Mouse (Mus musculus) heart, postnatal 10 days (tissue): ENCODE measurements around the gene Defa28. TPM values are rescaled to one million over a fixed set of nuclear protein-coding genes. Genes with fewer than 3 reads are reported as not detected.
"Not testable (repeated sequence)": the region's sequence is repeated elsewhere in the genome, so short reads cannot be mapped to it uniquely, and the experiment has no call there.

Experiments used
- DNase-seq, 2 experiments: peaks; one replicate each; pipeline ENCODE4 v3.0.0; 2021
- intact Hi-C: fragments of 180-260 bp; cut with DNase I; formaldehyde crosslinking; loops from one replicate; pipeline ENCODE4 v1.15.1; 2025
- total RNA-seq, 2 experiments: library from RNA; stranded (reverse); gene quantifications; 2 replicates each; pipeline ENCODE4 v1.2.3; 2021

Defa28 gene
- not detected for total RNA-seq

DNA sequence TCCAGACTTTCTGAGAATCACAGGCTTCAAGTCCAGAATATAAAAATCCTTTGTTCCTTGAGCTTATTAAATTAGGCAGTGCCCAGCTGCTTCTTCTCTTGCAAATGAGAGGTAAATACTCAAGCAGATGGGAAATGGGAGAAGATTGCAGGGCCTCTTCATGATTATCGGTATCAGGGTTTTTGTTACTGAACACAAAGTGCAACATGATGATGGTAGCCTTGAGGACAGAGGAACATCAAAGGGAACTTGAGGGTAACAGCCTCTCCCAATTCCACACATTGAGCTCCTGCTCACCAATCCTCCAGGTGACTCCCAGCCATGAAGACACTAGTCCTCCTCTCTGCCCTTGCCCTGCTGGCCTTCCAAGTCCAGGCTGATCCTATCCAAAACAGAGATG lies at the start of gene Defa28:
Gene Defa28, plus strand, starts transcription at position 301 of the 400 bp plus-strand sequence.
- DNase-seq, intact Hi-C loops: not testable (repeated sequence)

- intact Hi-C loops, result not testable (repeated sequence)
These were observed 17.7 kb upstream of the Defa28 start, which contains the start of gene Defa37 for GRCm38 (mm10) chr8:21565086-21565485. Gene Defa37 (plus strand): TSS chr8:21565386.

GRCm38 (mm10) chr8:21594408-21594807 lies 11.6 kb downstream of the Defa28 start, which contains the start of gene Gm7861:
Gene Gm7861 (minus strand): TSS chr8:21594508.
- intact Hi-C loops, DNase-seq: not testable (repeated sequence)

More at GRCm38 (mm10) chr8:21565086-21565485, 17.7 kb upstream of the Defa28 start, which contains the start of gene Defa37:
- DNase-seq, result not testable (repeated sequence)

DNA sequence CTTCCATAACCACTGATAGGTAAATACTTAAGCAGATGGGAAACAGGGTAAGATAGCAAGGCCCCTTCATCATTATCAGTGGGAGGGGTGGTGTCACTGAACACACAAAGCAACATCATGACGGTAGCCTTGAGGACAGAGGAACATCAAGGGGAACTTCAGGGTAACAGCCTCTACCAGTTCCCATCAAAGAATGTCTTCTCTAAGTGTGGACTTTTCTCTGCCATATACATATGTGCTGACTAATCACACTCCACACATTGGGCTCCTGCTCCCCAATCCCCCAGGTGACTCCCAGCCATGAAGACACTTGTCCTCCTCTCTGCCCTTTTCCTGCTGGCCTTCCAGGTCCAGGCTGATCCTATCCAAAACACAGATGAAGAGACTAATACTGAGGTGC lies 35.1 kb downstream of the Defa28 start, which contains the start of gene Defa26:
Gene Defa26, plus strand, starts transcription at position 301 of the 400 bp plus-strand sequence.
- intact Hi-C loops, DNase-seq: not testable (repeated sequence)

Other genes starting within 250 kb of the Defa28 start
- gene Defa2, start 204.5 kb upstream of the Defa28 start, total RNA-seq, result not detected
- not detected for gene Defa33, start 191.2 kb upstream of the Defa28 start, total RNA-seq
- gene Defa36, start 155.6 kb upstream of the Defa28 start, total RNA-seq, result not detected
- gene Gm7849, start 126.4 kb upstream of the Defa28 start, total RNA-seq, result not detected
- not detected for gene Defa20, start 73.7 kb upstream of the Defa28 start, total RNA-seq
- not detected for gene Defa32, start 54.0 kb upstream of the Defa28 start, total RNA-seq
- not detected for gene Defa37, start 17.6 kb upstream of the Defa28 start, total RNA-seq
- gene Gm7861, start 11.5 kb downstream of the Defa28 start, total RNA-seq, result not detected
- not detected for gene Defa26, start 35.2 kb downstream of the Defa28 start, total RNA-seq
- gene Defa17, start 72.8 kb downstream of the Defa28 start, total RNA-seq, result not detected
- gene Defa34, start 82.8 kb downstream of the Defa28 start, total RNA-seq, result not detected
- gene AY761184, start 120.6 kb downstream of the Defa28 start, total RNA-seq, result not detected
- not detected for gene Defa24, start 151.5 kb downstream of the Defa28 start, total RNA-seq
- gene Defb50, start 240.5 kb downstream of the Defa28 start, total RNA-seq, result not detected